Comparison of ENCODE assay signal across 10 mouse cellular contexts in genomic region chr8:65617871-65618751, GRCm38 (mm10). TPM values are rescaled to one million over a fixed set of nuclear protein-coding genes. Genes with fewer than 3 reads are reported as not detected.
DNase-seq lines count a peak whose midpoint lies in the region; ATAC-seq and TF ChIP-seq lines count a peak whose summit lies in the region.
"Had no signal": no experiment of that assay in that cellular context is flagged by ENCODE, and none has a peak within 500 bp of the region (broad histone marks: within the 10 kb centered on the region; RNA-seq: fewer than 3 reads in every experiment).

TSS of gene March1 (plus strand) at chr8:65617900.

- H3K9ac ChIP-seq in forebrain, embryonic 14.5 days (ENCODE audit: low read length): peak within 1 kb of the TSS; percentile 75
- H3K9ac ChIP-seq: limb, embryonic 15.5 days had no signal

- no peak for TF ChIP-seq CTCF in spleen, adult 2 months (IDR thresholded peaks at IDR 0.05; ENCODE audit: extremely low read depth, insufficient read depth, insufficient read length, insufficient replicate concordance)

- TF ChIP-seq POLR2A in spleen, adult 2 months (IDR thresholded peaks at IDR 0.05; ENCODE audit: low read depth, low read length): no peak

- no peak within 1 kb of the TSS for H3K4me3 ChIP-seq in spleen, adult 2 months (ENCODE audit: extremely low read depth, insufficient read depth, insufficient read length)
- peak within 1 kb of the TSS; percentile 49 for H3K4me3 ChIP-seq in forebrain, embryonic 14.5 days (ENCODE audit: low read depth, low read length)
- H3K4me3 ChIP-seq: limb, embryonic 15.5 days had no signal

- no peak for DNase-seq in spleen, adult 2 months (ENCODE audit: low read depth in 1 of 2, low spot score in 2 of 2)
- no peak for DNase-seq in spleen, postnatal 36 days (ENCODE audit: low spot score in 2 of 2)
- DNase-seq in forebrain, embryonic 14.5 days (ENCODE audit: low spot score): peak; percentile 86
- peak; percentile 78 to 85 for DNase-seq in layer of hippocampus, postnatal 14 days (ENCODE audit: low spot score in 2 of 2)
- no peak for DNase-seq in thymus, postnatal 36 days
- no peak for DNase-seq in gastrocnemius, postnatal 14 days
- DNase-seq in gastrocnemius, adult 18-20 months (ENCODE audit: low spot score): no peak

- 8% methylated on average over 23 of the region's 23 CpGs for WGBS in spleen, adult 2 months
- 3% methylated on average over 23 of the region's 23 CpGs for WGBS in forebrain, embryonic 14.5 days

- H3K4me1 ChIP-seq in spleen, adult 2 months (ENCODE audit: control insufficient read depth, insufficient read depth, insufficient read length): no peaks in the 10 kb centered on the region
- no peaks in the 10 kb centered on the region for H3K4me1 ChIP-seq in forebrain, embryonic 14.5 days (ENCODE audit: control insufficient read depth, insufficient read depth, low read length)
- H3K4me1 ChIP-seq: limb, embryonic 15.5 days had no signal

- no peaks in the 10 kb centered on the region for H3K9me3 ChIP-seq in forebrain, embryonic 14.5 days (replicated peaks; ENCODE audit: control insufficient read depth, low read length)
- H3K9me3 ChIP-seq: limb, embryonic 15.5 days had no signal

- no peak within 1 kb of the TSS for H3K27ac ChIP-seq in spleen, adult 2 months (ENCODE audit: insufficient read depth, low read length)
- peak within 1 kb of the TSS; percentile 65 for H3K27ac ChIP-seq in forebrain, embryonic 14.5 days (ENCODE audit: low read depth, low read length)
- H3K27ac ChIP-seq: limb, embryonic 15.5 days had no signal

- ATAC-seq in forebrain, embryonic 14.5 days: peak; percentile 97
- no peak for ATAC-seq in monocyte, adult 5-6 weeks (replicated peaks; ENCODE audit: insufficient number of reproducible peaks, low FRiP score, low TSS enrichment, poor library complexity, severe bottlenecking)
- ATAC-seq: Patski had no signal

- H3K27me3 ChIP-seq in spleen, adult 2 months (ENCODE audit: control insufficient read depth, insufficient read depth, low read length): no peaks in the 10 kb centered on the region
- H3K27me3 ChIP-seq in forebrain, embryonic 14.5 days (replicated peaks; ENCODE audit: control insufficient read depth, insufficient read depth, low read length): no peaks in the 10 kb centered on the region

- intact Hi-C loops in gastrocnemius, postnatal 14 days (cut with DNase I; ENCODE audit: low total_unique reads): no loop called here

- H3K4me2 ChIP-seq in forebrain, embryonic 14.5 days (ENCODE audit: low read length): peak within 1 kb of the TSS; percentile 72
- H3K4me2 ChIP-seq: limb, embryonic 15.5 days had no signal

- no peaks in the 10 kb centered on the region for H3K36me3 ChIP-seq in spleen, adult 2 months (ENCODE audit: control insufficient read depth, insufficient read depth, low read length)
- no peaks in the 10 kb centered on the region for H3K36me3 ChIP-seq in forebrain, embryonic 14.5 days (ENCODE audit: control insufficient read depth, insufficient read depth, low read length)
- H3K36me3 ChIP-seq: limb, embryonic 15.5 days had no signal

RNA-seq across cellular contexts. Expression of gene March1, which starts in this region (rescaled TPM):
- polyA plus RNA-seq in spleen, adult 2 months (2012; rRNA removed): 10.9 and 12.7 TPM in 2 replicates
- 14.1 and 21.3 TPM in 2 replicates for polyA plus RNA-seq in forebrain, embryonic 14.5 days (2014; fragmentation: Nextera tagmentation; extraction: Ambion mirVana)
- 10 to 100 TPM; 64.7 to 66.9 TPM for total RNA-seq in layer of hippocampus, postnatal 14 days (2021)
- 96.8 to 166 TPM (median 161 TPM) in 3 replicates for total RNA-seq in monocyte, adult 5-6 weeks (2017)
- under 1 TPM; 0.86 to 0.92 TPM for total RNA-seq in gastrocnemius, postnatal 14 days (2021)
- total RNA-seq in gastrocnemius, adult 18-20 months (2021): under 1 TPM; 0.33 to 0.41 TPM

Comparison
In these comparisons a context has a peak if more than half of its experiments do, and no peak if none do; other contexts are left out.
1. RNA of gene March1 (total RNA-seq): 96.8 to 166 TPM in monocyte, adult 5-6 weeks and 64.7 to 66.9 TPM in layer of hippocampus, postnatal 14 days; 0.86 to 0.92 TPM in gastrocnemius, postnatal 14 days and 0.33 to 0.41 TPM in gastrocnemius, adult 18-20 months; every median in the first group is over 10 times any median in the second.
2. DNase-seq: peak in forebrain, embryonic 14.5 days (single experiment) and layer of hippocampus, postnatal 14 days (2 of 2); none in spleen, adult 2 months (0 of 2), spleen, postnatal 36 days (0 of 2), thymus, postnatal 36 days (0 of 2), gastrocnemius, postnatal 14 days (single experiment) and gastrocnemius, adult 18-20 months (single experiment).